Mouse (Mus musculus): ENCODE measurements around the gene Lysmd1. TPM values are rescaled to one million over a fixed set of nuclear protein-coding genes. Genes with fewer than 3 reads are reported as not detected.

Gene Lysmd1
- total RNA-seq, 2 experiments from 2014 or later, result 6.0 to 6.7 TPM

- DNase-seq, result peak; percentile 56
Measured at GRCm38 (mm10) chr3:95173256-95173949, 39.5 kb downstream of the Lysmd1 start.

DNA sequence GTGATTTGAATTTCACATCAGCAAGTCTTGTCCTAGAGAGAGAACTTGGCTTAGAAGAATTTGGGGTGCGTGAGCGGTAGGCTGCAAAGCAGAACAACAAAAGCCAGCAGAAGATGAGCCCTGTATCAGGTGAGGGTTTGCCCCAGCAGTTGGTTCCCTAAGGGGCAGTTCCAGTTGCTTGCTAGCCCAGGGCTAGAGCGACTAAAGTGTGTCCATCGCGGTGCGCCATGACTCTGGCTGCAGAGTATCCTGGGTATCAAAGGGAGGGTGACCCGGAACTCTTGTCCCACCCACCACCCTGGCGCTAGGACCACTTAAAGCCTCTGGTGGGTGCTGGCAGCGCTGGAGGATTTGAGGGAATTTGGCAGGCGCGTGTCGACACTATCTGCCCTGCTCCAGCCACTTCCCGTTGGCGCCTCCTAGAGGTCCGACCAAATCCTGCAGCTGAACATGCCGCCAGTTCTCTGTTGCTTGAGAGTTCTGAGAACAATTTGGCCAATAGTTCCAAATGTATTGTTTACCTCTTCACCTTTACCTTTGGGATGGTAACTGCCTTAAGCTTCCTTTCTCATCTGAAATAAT, 40.2 kb downstream of the Lysmd1 start:
- peak; percentile 90 for DNase-seq

- no peak for DNase-seq
Measured at GRCm38 (mm10) chr3:95176500-95176899, 42.6 kb downstream of the Lysmd1 start.

DNA sequence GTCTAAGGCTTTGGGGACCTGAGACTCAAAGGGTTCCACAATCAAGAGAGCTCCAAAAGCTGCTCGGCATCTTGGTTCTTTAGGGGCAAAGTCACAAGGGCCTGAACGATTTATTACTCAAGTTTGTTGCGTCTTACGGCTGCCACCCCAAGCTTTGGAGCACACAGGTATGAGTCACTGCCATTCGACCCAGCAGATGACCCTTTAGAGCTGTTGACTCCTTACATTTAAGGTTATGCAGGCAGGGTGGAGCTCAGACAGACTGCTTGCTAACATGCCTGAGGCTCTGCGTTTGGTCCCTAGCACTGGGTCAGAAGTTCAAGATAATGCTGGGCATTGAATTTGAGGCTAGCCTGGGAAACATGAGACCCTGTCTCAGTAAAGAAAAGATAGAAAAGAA, 43.7 kb downstream of the Lysmd1 start:
- DNase-seq, result no peak

DNA sequence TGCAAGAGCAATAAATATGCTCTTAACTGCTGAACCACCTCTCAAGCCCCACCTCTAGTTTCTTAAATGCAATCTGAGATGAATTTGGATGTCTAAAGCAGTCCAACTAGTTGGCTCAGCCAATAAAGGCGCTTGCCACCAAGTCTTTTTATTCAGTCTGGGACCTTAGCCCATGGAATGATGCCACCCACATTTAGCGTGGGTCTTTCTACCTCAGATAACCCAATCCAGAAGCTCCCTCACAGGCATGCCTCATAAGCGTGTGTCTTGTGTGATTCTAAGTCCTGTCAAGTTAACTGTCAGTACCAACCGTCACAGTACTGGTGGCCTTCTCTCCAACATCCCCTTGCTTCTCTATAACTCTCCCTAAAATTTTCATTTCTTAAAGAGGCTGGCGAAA, 45.1 kb downstream of the Lysmd1 start:
- no peak for DNase-seq

DNA sequence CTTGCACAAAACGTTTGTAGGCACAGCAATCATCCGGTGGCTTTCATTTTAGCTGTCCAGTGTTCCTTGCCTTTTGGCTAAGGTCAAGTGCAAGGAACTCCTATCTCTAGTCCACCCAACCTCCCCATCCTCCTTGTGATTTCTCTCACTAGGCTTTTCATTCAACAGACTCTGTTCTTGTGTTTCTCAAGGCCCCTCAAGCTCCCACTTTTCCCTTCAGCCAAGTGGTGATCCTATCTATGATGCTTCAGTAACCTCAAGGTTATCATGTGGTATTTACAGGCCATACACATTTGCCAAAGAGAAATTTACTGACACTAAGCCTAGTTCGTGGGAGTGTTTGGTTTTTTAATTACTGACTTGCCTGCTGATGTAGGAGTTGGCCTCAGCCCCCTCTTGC, 46.0 kb downstream of the Lysmd1 start:
- DNase-seq, result no peak

DNA sequence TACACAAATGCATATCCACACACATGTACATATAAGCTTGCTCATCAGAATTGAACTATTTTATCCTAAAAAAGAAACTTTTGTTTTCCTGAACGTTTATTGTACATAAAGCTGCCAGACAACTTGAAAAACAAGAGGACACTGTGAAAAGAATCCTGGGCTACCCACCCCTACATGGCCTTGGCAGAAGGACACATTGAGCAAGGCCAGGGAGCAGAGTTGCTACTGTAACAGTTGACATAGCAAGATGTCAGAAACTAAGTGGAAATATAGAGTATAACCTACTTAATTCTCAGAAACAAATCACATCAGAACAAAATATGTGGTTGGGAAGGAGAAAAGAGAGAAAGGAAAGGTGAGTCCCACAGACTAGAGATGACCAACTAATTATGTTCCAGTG, 48.0 kb downstream of the Lysmd1 start:
- DNase-seq, result no peak

DNA sequence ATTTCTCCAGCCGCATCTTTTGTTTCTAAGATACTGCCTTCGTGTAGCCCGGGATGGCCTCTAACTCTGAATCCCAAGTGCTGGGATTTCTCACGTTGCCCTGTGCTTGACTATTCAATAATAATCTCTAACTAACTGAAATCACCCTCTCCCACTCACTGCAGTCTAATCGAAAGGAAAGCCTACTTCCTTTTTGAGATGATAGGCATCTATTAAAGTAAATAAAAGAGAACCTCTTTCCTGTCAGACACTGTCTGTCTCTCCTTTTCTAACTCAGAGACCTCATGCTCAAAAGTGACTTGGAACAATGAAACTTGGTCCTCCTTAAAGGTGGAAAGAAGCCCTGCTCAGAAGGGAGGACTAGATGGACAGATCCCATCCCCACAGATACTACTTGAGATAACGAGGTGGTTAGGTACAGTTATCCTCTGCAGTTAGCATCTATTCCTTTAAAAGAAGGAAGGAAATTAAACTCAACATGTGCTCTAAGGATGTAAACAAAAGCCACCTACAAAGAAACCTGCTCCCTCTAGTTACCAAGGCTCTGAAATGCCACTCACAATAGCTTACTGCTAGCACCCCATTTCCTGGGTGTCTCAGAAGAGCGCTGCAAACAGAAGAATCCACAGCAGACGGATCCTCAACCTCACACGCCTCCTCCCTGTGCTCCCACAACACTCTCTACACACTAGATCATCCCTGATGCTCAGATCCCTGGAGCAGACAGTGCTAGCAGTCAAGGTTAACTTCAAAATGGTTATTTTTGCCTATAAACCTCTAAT, 51.1 kb downstream of the Lysmd1 start:
- DNase-seq, result no peak

DNA sequence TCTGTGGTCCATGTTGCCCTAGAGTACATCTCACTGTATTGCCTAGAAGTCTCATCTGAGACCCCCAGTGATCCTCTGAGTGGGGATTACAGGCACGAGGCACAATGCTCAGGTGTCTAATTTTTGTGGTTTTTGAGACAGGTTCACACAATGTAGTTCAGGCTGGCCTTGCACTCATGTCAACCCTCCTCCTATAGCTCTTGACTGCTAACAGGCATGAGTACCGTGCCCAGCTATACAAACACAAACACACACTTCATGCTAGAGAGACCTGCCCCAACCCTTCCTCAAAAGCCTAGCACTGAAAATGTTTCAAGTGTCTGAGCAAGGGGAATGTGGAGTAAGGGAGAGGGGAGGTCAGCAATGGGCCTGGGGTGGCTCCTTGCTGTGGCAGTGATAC, 52.2 kb downstream of the Lysmd1 start:
- DNase-seq, result no peak

DNA sequence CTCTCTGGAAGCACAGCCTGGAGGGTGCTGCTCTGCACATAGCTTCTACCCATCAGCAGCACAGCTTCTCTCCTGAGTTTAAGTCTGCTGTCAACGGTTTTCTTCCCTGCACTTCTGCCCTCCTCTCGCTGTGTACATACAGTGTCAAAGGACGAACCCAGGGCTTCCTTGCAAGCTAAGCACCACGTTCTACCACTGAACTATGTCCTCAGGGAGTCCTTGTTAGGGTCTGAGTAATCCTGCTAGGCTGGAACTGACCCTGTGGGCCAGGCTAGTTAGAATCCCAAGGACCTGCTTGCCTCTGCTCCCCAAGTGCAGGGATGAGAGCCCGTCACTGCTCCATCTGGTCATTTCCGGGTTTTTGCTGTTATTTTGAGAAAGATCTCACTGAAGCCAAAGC, 53.0 kb downstream of the Lysmd1 start:
- DNase-seq, result no peak

Small RNA genes within 50 kb of the gene (microRNA-seq; reads per million reads assigned to microRNA genes)
- gene Mir8099-1, result 0 reads per million in 2 experiments

Other genes with a start within 250 kb of the Lysmd1 start
- 100 to 1,000 TPM; 240 to 255 TPM for gene Psmb4, start 247.1 kb upstream of the Lysmd1 start, total RNA-seq (2021)
- gene Selenbp1, start 201.0 kb upstream of the Lysmd1 start, total RNA-seq (2021), result 1 to 10 TPM; 8.3 to 8.6 TPM
- 10 to 100 TPM in 1 of 2 experiments, 1 to 10 TPM in 1; 7.6 to 11.5 TPM for gene Rfx5, start 180.0 kb upstream of the Lysmd1 start, total RNA-seq (2021)
- gene Pi4kb, start 159.4 kb upstream of the Lysmd1 start, total RNA-seq (2021), result 10 to 100 TPM; 31.0 to 32.7 TPM
- gene Zfp687, start 118.6 kb upstream of the Lysmd1 start, total RNA-seq (2021), result 10 to 100 TPM; 20.2 to 22.6 TPM
- gene Psmd4, start 91.5 kb upstream of the Lysmd1 start, total RNA-seq (2021), result 100 to 1,000 TPM; 167 to 176 TPM
- 10 to 100 TPM; 20.1 to 22.8 TPM for gene Pip5k1a, start 27.2 kb upstream of the Lysmd1 start, total RNA-seq (2021)
- 10 to 100 TPM; 41.0 to 49.1 TPM for gene Vps72, start 23.1 kb upstream of the Lysmd1 start, total RNA-seq (2021)
- gene Tmod4, start 9.6 kb upstream of the Lysmd1 start, total RNA-seq (2021), result 100 to 1,000 TPM; 423 to 469 TPM
- gene Scnm1, start 77 bp upstream of the Lysmd1 start, total RNA-seq (2021), result 10 to 100 TPM; 35.5 to 40.8 TPM
- gene Tnfaip8l2, start 8.3 kb downstream of the Lysmd1 start, total RNA-seq (2021), result 1 to 10 TPM; 1.8 to 2.3 TPM
- 100 to 1,000 TPM; 103 to 123 TPM for gene Sema6c, start 26.4 kb downstream of the Lysmd1 start, total RNA-seq (2021)
- 10 to 100 TPM in 1 of 2 experiments, 1 to 10 TPM in 1; 9.4 to 12.4 TPM for gene Gabpb2, start 83.8 kb downstream of the Lysmd1 start, total RNA-seq (2021)
- gene Cdc42se1, start 94.6 kb downstream of the Lysmd1 start, total RNA-seq (2021), result 10 to 100 TPM; 26.2 to 35.0 TPM
- gene Mllt11, start 98.1 kb downstream of the Lysmd1 start, total RNA-seq (2021), result 10 to 100 TPM; 39.8 to 44.8 TPM
- under 1 TPM in 1 of 2 experiments, not detected in 1; 0.20 TPM for gene Gm128, start 107.5 kb downstream of the Lysmd1 start, total RNA-seq (2021)
- gene Bnipl, start 117.1 kb downstream of the Lysmd1 start, total RNA-seq (2021), result not detected
- gene Mindy1, start 147.3 kb downstream of the Lysmd1 start, total RNA-seq (2021), result 10 to 100 TPM; 19.8 to 21.7 TPM
- 10 to 100 TPM; 38.1 to 46.8 TPM for gene Prune1, start 148.0 kb downstream of the Lysmd1 start, total RNA-seq (2021)
- gene Anxa9, start 173.1 kb downstream of the Lysmd1 start, total RNA-seq (2021), result under 1 TPM; 0.27 to 0.63 TPM
- gene Cers2, start 180.7 kb downstream of the Lysmd1 start, total RNA-seq (2021), result 10 to 100 TPM; 42.6 to 51.9 TPM
- gene Setdb1, start 223.1 kb downstream of the Lysmd1 start, total RNA-seq (2021), result 10 to 100 TPM; 12.6 to 17.2 TPM

All from gastrocnemius, postnatal 10 days (tissue).